ENCODE assay signal across 21 mouse cellular contexts in genomic region chr7:103792669-103793388, GRCm38 (mm10). TPM values are rescaled to one million over a fixed set of nuclear protein-coding genes. Genes with fewer than 3 reads are reported as not detected.
DNase-seq lines count a peak whose midpoint lies in the region; ATAC-seq and TF ChIP-seq lines count a peak whose summit lies in the region.
"Had no signal": no experiment of that assay in that cellular context is flagged by ENCODE, and none has a peak within 500 bp of the region (broad histone marks: within the 10 kb centered on the region; RNA-seq: fewer than 3 reads in every experiment).

No protein-coding gene starts in this region.

- H3K27ac ChIP-seq in layer of hippocampus, adult 2 months: no peak overlapping the region
- H3K27ac ChIP-seq in liver, embryonic 12.5 days: peak overlapping the region; percentile 10; the same call in 1 of the 2 replicates
- H3K27ac ChIP-seq in midbrain, embryonic 16.5 days (ENCODE audit: low read length): no peak overlapping the region
- H3K27ac ChIP-seq in hindbrain, embryonic 10.5 days: no peak overlapping the region
- H3K27ac ChIP-seq: forebrain, embryonic 12.5 days; midbrain, embryonic 13.5 days; neural tube, embryonic 13.5 days had no signal

- H3K36me3 ChIP-seq in liver, embryonic 12.5 days: no peaks in the 10 kb centered on the region
- no peaks in the 10 kb centered on the region for H3K36me3 ChIP-seq in midbrain, embryonic 16.5 days (ENCODE audit: control insufficient read depth, insufficient read depth, low read length)
- H3K36me3 ChIP-seq in hindbrain, embryonic 10.5 days: no peaks in the 10 kb centered on the region
- H3K36me3 ChIP-seq: forebrain, embryonic 12.5 days; midbrain, embryonic 13.5 days; neural tube, embryonic 13.5 days had no signal

- H3K4me1 ChIP-seq in liver, embryonic 12.5 days: peaks cover 9% of the 10 kb centered on the region
- H3K4me1 ChIP-seq in midbrain, embryonic 16.5 days (ENCODE audit: control insufficient read depth, insufficient read depth, low read length): no peaks in the 10 kb centered on the region
- no peaks in the 10 kb centered on the region for H3K4me1 ChIP-seq in hindbrain, embryonic 10.5 days (replicated peaks)
- H3K4me1 ChIP-seq: forebrain, embryonic 12.5 days; midbrain, embryonic 13.5 days; neural tube, embryonic 13.5 days had no signal

- 2% methylated on average over 4 of the region's 4 CpGs for WGBS in liver, embryonic 12.5 days (ENCODE audit: insufficient replicate concordance)
- 19% methylated on average over 4 of the region's 4 CpGs for WGBS in midbrain, embryonic 16.5 days
- WGBS in hindbrain, embryonic 10.5 days: 24% methylated on average over 4 of the region's 4 CpGs

- ATAC-seq in liver, embryonic 12.5 days: peak; percentile 93
- ATAC-seq in midbrain, embryonic 16.5 days: no peak
- ATAC-seq: intestine, embryonic 16.5 days; midbrain, embryonic 13.5 days; Patski had no signal

- no peak overlapping the region for H3K4me2 ChIP-seq in liver, embryonic 12.5 days
- no peak overlapping the region for H3K4me2 ChIP-seq in midbrain, embryonic 16.5 days (ENCODE audit: low read length)
- H3K4me2 ChIP-seq: forebrain, embryonic 12.5 days; midbrain, embryonic 13.5 days; neural tube, embryonic 13.5 days had no signal

- peak; percentile 42 for TF ChIP-seq CTCF in layer of hippocampus, adult 2 months (conservative IDR thresholded peaks at IDR 0.05)

- H3K4me3 ChIP-seq in layer of hippocampus, adult 2 months: no peak overlapping the region
- no peak overlapping the region for H3K4me3 ChIP-seq in liver, embryonic 12.5 days
- no peak overlapping the region for H3K4me3 ChIP-seq in midbrain, embryonic 16.5 days (ENCODE audit: low read depth, low read length)
- no peak overlapping the region for H3K4me3 ChIP-seq in hindbrain, embryonic 10.5 days
- H3K4me3 ChIP-seq: forebrain, embryonic 12.5 days; midbrain, embryonic 13.5 days; neural tube, embryonic 13.5 days had no signal

- no peaks in the 10 kb centered on the region for H3K9me3 ChIP-seq in liver, embryonic 12.5 days (replicated peaks)
- no peaks in the 10 kb centered on the region for H3K9me3 ChIP-seq in midbrain, embryonic 16.5 days (replicated peaks; ENCODE audit: control insufficient read depth, low read length, poor library complexity, severe bottlenecking)
- H3K9me3 ChIP-seq in hindbrain, embryonic 10.5 days: no peaks in the 10 kb centered on the region
- H3K9me3 ChIP-seq: forebrain, embryonic 12.5 days; midbrain, embryonic 13.5 days; neural tube, embryonic 13.5 days had no signal

- no peak for DNase-seq in layer of hippocampus, adult 2 months (ENCODE audit: low spot score in 2 of 2)
- DNase-seq in layer of hippocampus, postnatal 25 days (ENCODE audit: extremely low spot score in 1 of 2, low spot score in 1 of 2): no peak
- DNase-seq in ZHBTc4 (ENCODE audit: low read depth, low spot score): peak; percentile 7
- no peak for DNase-seq in frontal cortex, postnatal 36 days (ENCODE audit: low spot score in 2 of 2)
- no peak for DNase-seq in hindbrain, embryonic 10.5 days (ENCODE audit: low spot score)
- DNase-seq: adrenal gland, adult 2 months; cerebellum, adult 18-20 months; gastrocnemius, postnatal 14 days; kidney, postnatal 4 days; lung, postnatal 10 days; thymus, postnatal 4 days had no signal

- H3K27me3 ChIP-seq in liver, embryonic 12.5 days (replicated peaks): no peaks in the 10 kb centered on the region
- no peaks in the 10 kb centered on the region for H3K27me3 ChIP-seq in midbrain, embryonic 16.5 days (ENCODE audit: control insufficient read depth, insufficient read depth, low read depth, low read length)
- H3K27me3 ChIP-seq in hindbrain, embryonic 10.5 days (ENCODE audit: insufficient read depth, poor library complexity, severe bottlenecking): no peaks in the 10 kb centered on the region
- H3K27me3 ChIP-seq: forebrain, embryonic 12.5 days; midbrain, embryonic 13.5 days; neural tube, embryonic 13.5 days; Patski had no signal

- H3K9ac ChIP-seq in liver, embryonic 12.5 days: no peak overlapping the region
- no peak overlapping the region for H3K9ac ChIP-seq in midbrain, embryonic 16.5 days (ENCODE audit: low read depth, low read length)
- H3K9ac ChIP-seq: forebrain, embryonic 12.5 days; midbrain, embryonic 13.5 days; neural tube, embryonic 13.5 days had no signal

RNA-seq across cellular contexts. Expression of gene Olfr67, which starts 1.2 kb away (rescaled TPM):
- not detected for total RNA-seq in layer of hippocampus, adult 2 months (2021)
- total RNA-seq in layer of hippocampus, postnatal 25 days (2021): not detected
- not detected in 2 replicates for polyA plus RNA-seq in liver, embryonic 12.5 days (2016; fragmentation: Nextera tagmentation; extraction: Ambion mirVana)
- polyA plus RNA-seq in midbrain, embryonic 16.5 days (2015; fragmentation: Nextera tagmentation; extraction: Ambion mirVana): not detected in 2 replicates
- polyA plus RNA-seq in hindbrain, embryonic 10.5 days (2016; fragmentation: Nextera tagmentation; extraction: Ambion mirVana): not detected in 2 replicates
- total RNA-seq: adrenal gland, adult 2 months; gastrocnemius, postnatal 14 days; left cerebral cortex, postnatal 10 days had no signal
- polyA plus RNA-seq: adrenal gland, adult 2 months; embryonic facial prominence, embryonic 11.5 days; forebrain, embryonic 12.5 days; heart, postnatal 0 days; intestine, embryonic 16.5 days; midbrain, embryonic 13.5 days; neural tube, embryonic 13.5 days; Patski had no signal

RNA-seq across cellular contexts. Expression of gene Olfr68, which starts 13.3 kb away (rescaled TPM):
- not detected for total RNA-seq in layer of hippocampus, adult 2 months (2021)
- not detected for total RNA-seq in layer of hippocampus, postnatal 25 days (2021)
- not detected in 2 replicates for polyA plus RNA-seq in liver, embryonic 12.5 days (2016; fragmentation: Nextera tagmentation; extraction: Ambion mirVana)
- not detected in 2 replicates for polyA plus RNA-seq in midbrain, embryonic 16.5 days (2015; fragmentation: Nextera tagmentation; extraction: Ambion mirVana)
- polyA plus RNA-seq in hindbrain, embryonic 10.5 days (2016; fragmentation: Nextera tagmentation; extraction: Ambion mirVana): not detected in 2 replicates
- total RNA-seq: adrenal gland, adult 2 months; gastrocnemius, postnatal 14 days; left cerebral cortex, postnatal 10 days had no signal
- polyA plus RNA-seq: adrenal gland, adult 2 months; embryonic facial prominence, embryonic 11.5 days; forebrain, embryonic 12.5 days; heart, postnatal 0 days; intestine, embryonic 16.5 days; midbrain, embryonic 13.5 days; neural tube, embryonic 13.5 days; Patski had no signal

RNA-seq across cellular contexts. Expression of gene Hbb-bt, which starts 21.0 kb away (rescaled TPM):
- 10 to 100 TPM; 30.9 to 57.0 TPM for total RNA-seq in layer of hippocampus, adult 2 months (2021)
- total RNA-seq in layer of hippocampus, postnatal 25 days (2021): 10 to 100 TPM; 73.9 to 75.8 TPM
- polyA plus RNA-seq in liver, embryonic 12.5 days (2016; fragmentation: Nextera tagmentation; extraction: Ambion mirVana): 37,996 and 38,837 TPM in 2 replicates
- 1,229 and 1,369 TPM in 2 replicates for polyA plus RNA-seq in midbrain, embryonic 16.5 days (2015; fragmentation: Nextera tagmentation; extraction: Ambion mirVana)
- 187 and 377 TPM in 2 replicates for polyA plus RNA-seq in hindbrain, embryonic 10.5 days (2016; fragmentation: Nextera tagmentation; extraction: Ambion mirVana)
- polyA plus RNA-seq: Patski had no signal

RNA-seq across cellular contexts. Expression of gene Olfr69, which starts 21.4 kb away (rescaled TPM):
- total RNA-seq in layer of hippocampus, adult 2 months (2021): not detected
- total RNA-seq in layer of hippocampus, postnatal 25 days (2021): not detected
- not detected in 2 replicates for polyA plus RNA-seq in liver, embryonic 12.5 days (2016; fragmentation: Nextera tagmentation; extraction: Ambion mirVana)
- not detected in 2 replicates for polyA plus RNA-seq in midbrain, embryonic 16.5 days (2015; fragmentation: Nextera tagmentation; extraction: Ambion mirVana)
- not detected in 2 replicates for polyA plus RNA-seq in hindbrain, embryonic 10.5 days (2016; fragmentation: Nextera tagmentation; extraction: Ambion mirVana)
- total RNA-seq: adrenal gland, adult 2 months; gastrocnemius, postnatal 14 days; left cerebral cortex, postnatal 10 days had no signal
- polyA plus RNA-seq: adrenal gland, adult 2 months; embryonic facial prominence, embryonic 11.5 days; forebrain, embryonic 12.5 days; heart, postnatal 0 days; intestine, embryonic 16.5 days; midbrain, embryonic 13.5 days; neural tube, embryonic 13.5 days; Patski had no signal

RNA-seq across cellular contexts. Expression of gene Hbb-bs, which starts 35.1 kb away (rescaled TPM):
- 100 to 1,000 TPM; 322 to 529 TPM for total RNA-seq in layer of hippocampus, adult 2 months (2021)
- total RNA-seq in layer of hippocampus, postnatal 25 days (2021): 100 to 1,000 TPM; 561 to 593 TPM
- 70,723 and 73,152 TPM in 2 replicates for polyA plus RNA-seq in liver, embryonic 12.5 days (2016; fragmentation: Nextera tagmentation; extraction: Ambion mirVana)
- 4,227 and 4,621 TPM in 2 replicates for polyA plus RNA-seq in midbrain, embryonic 16.5 days (2015; fragmentation: Nextera tagmentation; extraction: Ambion mirVana)
- 78.1 and 116 TPM in 2 replicates for polyA plus RNA-seq in hindbrain, embryonic 10.5 days (2016; fragmentation: Nextera tagmentation; extraction: Ambion mirVana)
- polyA plus RNA-seq: Patski had no signal

Comparison
In these comparisons a context has a peak if more than half of its experiments do, and no peak if none do; other contexts are left out.
1. RNA of gene Hbb-bt, which starts 21.0 kb away (polyA plus RNA-seq): 37,996 to 38,837 TPM in liver, embryonic 12.5 days; 1,229 to 1,369 TPM in midbrain, embryonic 16.5 days and 187 to 377 TPM in hindbrain, embryonic 10.5 days; every median in the first group is over 10 times any median in the second.